Comparison of ENCODE assay signal across 16 mouse cellular contexts in the genomic region with DNA sequence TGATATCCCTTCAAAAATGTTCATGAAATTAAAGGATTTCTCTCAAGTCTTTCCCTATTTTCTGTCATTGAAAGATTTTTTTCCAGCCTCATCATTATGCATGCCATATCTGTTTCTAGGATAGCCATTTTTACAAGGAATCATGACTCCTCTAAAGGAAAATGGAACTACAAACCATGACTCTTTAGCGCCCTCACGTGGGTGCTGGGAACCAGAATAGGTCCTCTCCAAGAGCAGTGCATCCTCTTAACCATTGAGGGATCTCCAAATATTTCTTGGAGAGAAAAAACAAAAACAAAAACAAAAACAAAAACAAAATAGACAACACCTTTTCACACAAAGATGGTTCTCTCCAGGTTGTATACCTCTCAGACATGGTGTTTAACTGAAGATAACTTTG.
DNase-seq lines count a peak whose midpoint lies in the region; ATAC-seq and TF ChIP-seq lines count a peak whose summit lies in the region.
"Had no signal": no experiment of that assay in that cellular context is flagged by ENCODE, and none has a peak within 500 bp of the region (broad histone marks: within the 10 kb centered on the region; RNA-seq: fewer than 3 reads in every experiment).

No protein-coding gene starts in this region.

- POLR2A ChIA-PET in Patski (lab: Charles Lee) = no interaction called here

- in situ Hi-C loops in Patski (cut with MboI; ENCODE audit: low pct_unique_long_range_greater_than_20kb) = no loop called here

- H3K27me3 ChIP-seq in kidney, adult 2 months (replicated peaks; ENCODE audit: control insufficient read depth, insufficient read depth, low read length) = no peaks in the 10 kb centered on the region
- no peaks in the 10 kb centered on the region for H3K27me3 ChIP-seq in Patski
- H3K27me3 ChIP-seq: neural tube, embryonic 13.5 days had no signal

- no peak for TF ChIP-seq CTCF in kidney, adult 2 months (conservative IDR thresholded peaks at IDR 0.05; ENCODE audit: insufficient read depth, insufficient read length, low read depth, low read length)
- TF ChIP-seq CTCF in Patski (IDR thresholded peaks at IDR 0.05) = peak; percentile 69

- DNase-seq in adrenal gland, postnatal 10 days = peak; percentile 3
- no peak for DNase-seq in adrenal gland, adult 18-20 months (ENCODE audit: low spot score in 2 of 2)
- peak; percentile 2 for DNase-seq in kidney, adult 2 months
- DNase-seq in kidney, adult 8-10 months = no peak
- DNase-seq in 3T3-L1 (ENCODE audit: low read depth, low spot score) (peak; percentile 59), Patski (ENCODE audit: low read depth, low spot score) (no peak)
- DNase-seq in gastrocnemius, postnatal 4 days (ENCODE audit: low spot score in 2 of 2) = no peak
- DNase-seq in left cerebral cortex, adult 18-20 months (ENCODE audit: low spot score in 2 of 2) = no peak
- DNase-seq: cerebellum, adult 18-20 months; layer of hippocampus, postnatal 36 days; lung, adult 18-20 months; spleen, adult 18-20 months; thymus, postnatal 36 days had no signal

- CTCF ChIA-PET in Patski (lab: Charles Lee) = interaction anchor here (1.4 kb wide), 1 partner anchor 10 kb away, joined by 7 read pairs; no protein-coding TSS in a partner anchor

- no peak overlapping the region for H3K27ac ChIP-seq in kidney, adult 2 months (ENCODE audit: insufficient read depth, low read depth, low read length)
- H3K27ac ChIP-seq: hindbrain, postnatal 0 days; neural tube, embryonic 13.5 days had no signal

- H3K4me1 ChIP-seq in kidney, adult 2 months (ENCODE audit: control insufficient read depth, insufficient read depth, low read length) = no peaks in the 10 kb centered on the region
- H3K4me1 ChIP-seq: neural tube, embryonic 13.5 days had no signal

- 25% methylated on average over 2 of the region's 2 CpGs for WGBS in kidney, adult 2 months

- H3K4me3 ChIP-seq in kidney, adult 2 months (ENCODE audit: insufficient read depth, low read depth, low read length) = no peak overlapping the region
- H3K4me3 ChIP-seq: erythroblast, embryonic 14.5 days; neural tube, embryonic 13.5 days had no signal

- no peak for TF ChIP-seq POLR2A in kidney, adult 2 months (IDR thresholded peaks at IDR 0.05; ENCODE audit: low read depth, low read length)

- ATAC-seq in Patski = no peak
- ATAC-seq: hindbrain, postnatal 0 days had no signal

- no peaks in the 10 kb centered on the region for H3K36me3 ChIP-seq in kidney, adult 2 months (ENCODE audit: control insufficient read depth, insufficient read depth, low read length)
- H3K36me3 ChIP-seq: neural tube, embryonic 13.5 days had no signal

Comparison
In these comparisons a context has a peak if more than half of its experiments do, and no peak if none do; other contexts are left out.
1. DNase-seq: peak in adrenal gland, postnatal 10 days (single experiment), kidney, adult 2 months (single experiment) and 3T3-L1 (single experiment); none in adrenal gland, adult 18-20 months (0 of 2), kidney, adult 8-10 months (0 of 2), Patski (single experiment), gastrocnemius, postnatal 4 days (0 of 2) and left cerebral cortex, adult 18-20 months (0 of 2).